Mouse (Mus musculus) intestine, postnatal 0 days (tissue): ENCODE results near the gene Spsb2. TPM values are rescaled to one million over a fixed set of nuclear protein-coding genes. Genes with fewer than 3 reads are reported as not detected.
"Not testable (repeated sequence)": the region's sequence is repeated elsewhere in the genome, so short reads cannot be mapped to it uniquely, and the experiment has no call there.

ENCODE experiments used
- ATAC-seq: fragments of 200-750 bp; cut with Nextera tagmentation; 2 replicates; pipeline ENCODE4 v1.8.0; 2017; ENCODE audit warnings: mild to moderate bottlenecking, moderate TSS enrichment, moderate library complexity
- H3K27ac ChIP-seq: fragments of 300-500 bp; sonication (generic); 2 replicates; pipeline ENCODE4 v1.5.1; 2014; ENCODE audit warnings: mild to moderate bottlenecking, low read depth, low read length, moderate library complexity
- H3K27me3 ChIP-seq: fragments of 300-500 bp; sonication (generic); replicated peaks from 2 replicates; pipeline ENCODE4 v1.6.1; 2014; ENCODE audit warnings: low read length, mixed read lengths; ENCODE audit not compliant: control insufficient read depth, insufficient read depth
- H3K36me3 ChIP-seq: fragments of 300-500 bp; sonication (generic); 2 replicates; pipeline ENCODE4 v1.6.1; 2014; ENCODE audit warnings: mild to moderate bottlenecking, moderate library complexity; ENCODE audit not compliant: control insufficient read depth, insufficient read depth
- H3K4me1 ChIP-seq: fragments of 300-500 bp; sonication (generic); replicated peaks from 2 replicates; pipeline ENCODE4 v1.6.1; 2014; ENCODE audit warnings: antibody characterized with exemption, low read length, mixed read lengths; ENCODE audit not compliant: control insufficient read depth, insufficient read depth
- H3K4me2 ChIP-seq: fragments of 300-500 bp; sonication (generic); replicated peaks from 2 replicates; pipeline ENCODE4 v1.6.1; 2014; ENCODE audit warnings: low read depth, mild to moderate bottlenecking, moderate library complexity
- H3K4me3 ChIP-seq: fragments of 300-500 bp; sonication (generic); 2 replicates; pipeline ENCODE4 v1.5.1; 2014; ENCODE audit warnings: low read depth, low read length
- H3K9ac ChIP-seq: fragments of 300-500 bp; sonication (generic); 2 replicates; pipeline ENCODE4 v1.6.1; 2014; ENCODE audit warnings: mild to moderate bottlenecking, low read depth, low read length
- H3K9me3 ChIP-seq: fragments of 300-500 bp; sonication (generic); 2 replicates; pipeline ENCODE4 v1.6.1; 2016; ENCODE audit warnings: mixed run types; ENCODE audit not compliant: control insufficient read depth
- CTCF ChIP-seq: sonication (generic); IDR thresholded peaks from 2 replicates; pipeline ENCODE4 v1.5.1; 2016; ENCODE audit warnings: low read depth, mild to moderate bottlenecking, control low read depth, antibody characterized with exemption, moderate library complexity
- WGBS: fragments of 180-500 bp; shearing (Covaris S2); extraction: QIAGEN DNeasy Blood & Tissue Kit; methylation state at CpG from one replicate; pipeline ENCODE4 v1.1.7; 2014; 5-methylcytosine and 5-hydroxymethylcytosine counted together
- polyA plus RNA-seq: library from polyadenylated mRNA; unstranded; fragments of >200 nt; fragmentation: Nextera tagmentation; extraction: Ambion mirVana; gene quantifications from 2 replicates; pipeline ENCODE4 v1.2.1, GENCODE M21; 2015

Gene Spsb2
- polyA plus RNA-seq, 1 experiment from 2014 or later = 57.7 TPM

DNA sequence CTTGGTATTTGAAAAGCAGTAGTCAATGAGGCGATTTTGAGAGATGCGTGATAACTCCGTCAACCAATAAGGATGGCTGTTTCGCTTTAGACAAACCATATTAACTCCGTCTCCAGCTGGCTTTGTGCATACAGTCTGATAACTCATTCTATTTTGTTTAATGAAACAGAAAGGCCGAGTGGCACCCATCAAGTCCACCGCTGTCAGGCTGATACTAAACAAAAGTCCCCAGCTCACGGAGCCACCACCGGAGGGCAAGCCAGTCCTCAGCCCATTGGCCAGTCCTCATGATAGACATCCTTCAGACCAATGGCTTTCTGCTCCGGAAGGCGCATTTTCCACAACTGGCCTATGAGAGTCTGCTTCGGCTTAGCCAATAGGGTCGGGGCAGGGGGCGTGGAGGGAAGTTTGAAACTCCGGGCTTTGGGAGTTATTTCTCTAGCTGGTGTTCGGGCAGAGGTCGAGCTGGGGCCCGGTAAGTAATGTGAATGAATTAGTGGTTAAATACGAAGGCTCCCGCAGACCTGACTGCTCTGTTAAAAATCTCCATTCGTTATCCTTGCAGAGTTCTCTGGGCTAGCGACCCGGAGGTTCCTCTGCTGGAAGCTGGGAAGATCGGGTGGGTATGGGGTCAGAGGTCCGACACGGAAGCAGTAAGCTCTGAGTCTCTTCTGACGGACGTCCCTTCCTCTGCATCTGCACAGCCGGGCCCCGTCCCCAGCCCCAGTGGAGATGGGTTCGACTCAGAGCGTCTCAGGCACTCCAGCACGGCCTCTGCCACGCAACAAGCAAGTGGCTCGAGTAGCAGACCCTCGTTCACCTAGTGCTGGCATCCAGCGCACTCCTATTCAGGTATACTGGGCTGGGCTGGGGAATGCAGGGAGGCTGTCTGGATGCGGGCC is 21.6 kb downstream of the Spsb2 start:
- WGBS = under 1% methylated on average over 38 of the region's 38 CpGs

DNA sequence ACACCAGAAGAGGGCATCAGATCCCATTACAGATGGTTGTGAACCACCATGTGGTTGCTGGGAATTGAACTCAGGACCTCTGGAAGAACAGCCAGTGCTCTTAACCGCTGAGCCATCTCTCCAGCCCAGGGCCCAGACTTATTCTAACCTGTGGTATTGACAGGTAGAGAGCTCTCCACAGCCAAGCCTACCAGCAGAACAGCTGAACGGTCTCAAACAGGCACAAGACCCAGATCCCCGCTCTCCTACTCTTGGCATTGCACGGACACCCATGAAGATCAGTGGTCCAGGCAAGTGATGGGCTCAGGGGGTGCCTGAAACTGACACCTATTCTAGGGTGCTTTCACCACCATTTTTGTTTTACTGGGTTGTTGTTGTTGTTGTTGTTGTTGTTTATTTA is 22.7 kb downstream of the Spsb2 start:
- H3K27ac ChIP-seq, H3K4me1 ChIP-seq, H3K9me3 ChIP-seq, H3K9ac ChIP-seq, H3K27me3 ChIP-seq, ATAC-seq: not testable (repeated sequence)
- Histone ChIP-seq H3K4me2 (peak overlapping the region; percentile 83; the same call in 1 of the 2 replicates), H3K36me3 (peaks cover 30% of the 10 kb centered on the region), H3K4me3 (peak overlapping the region; percentile 68; the same call in 1 of the 2 replicates)
- WGBS = 92% methylated on average over 4 of the region's 4 CpGs

More for the DNA sequence above, 21.6 kb downstream of the Spsb2 start:
- Histone ChIP-seq H3K9me3 (no peaks in the 10 kb centered on the region), H3K4me2 (peak overlapping the region; percentile 83), H3K4me3 (peak overlapping the region; percentile 68), H3K27me3 (no peaks in the 10 kb centered on the region), H3K36me3 (peaks cover 42% of the 10 kb centered on the region), H3K27ac (peak overlapping the region; percentile 73), H3K9ac (peak overlapping the region; percentile 54), H3K4me1 (peaks cover 5% of the 10 kb centered on the region; the same call in 1 of the 2 replicates)
- ATAC-seq = peak; percentile 81
- TF ChIP-seq CTCF = peak; percentile 19; the same call in 1 of the 2 replicates

DNA sequence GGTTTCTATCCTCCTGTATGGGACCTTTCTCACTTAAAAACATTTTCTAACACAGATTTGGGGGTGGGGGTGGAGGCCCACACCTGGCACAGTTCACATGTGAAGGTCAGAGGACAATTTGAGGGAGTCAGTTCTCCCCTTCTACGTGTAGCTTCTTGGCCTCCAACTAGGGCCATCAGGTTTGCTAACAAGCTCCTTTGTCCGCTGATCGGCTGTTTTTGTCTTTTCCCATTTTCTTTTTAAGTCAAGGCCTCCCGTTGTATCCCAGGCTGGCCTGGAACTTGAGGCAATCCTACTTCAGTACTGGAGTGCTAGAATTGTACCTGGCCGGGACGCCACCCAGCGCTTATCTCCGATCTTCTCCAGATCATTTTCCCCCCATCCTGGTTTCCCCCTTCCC is 23.2 kb downstream of the Spsb2 start:
- no peaks in the 10 kb centered on the region for H3K9me3 ChIP-seq
- H3K4me3 ChIP-seq = no peak overlapping the region
- no peak for ATAC-seq
- no peak overlapping the region for H3K27ac ChIP-seq
- TF ChIP-seq CTCF = no peak
- H3K9ac ChIP-seq = no peak overlapping the region
- 88% methylated on average over 8 of the region's 8 CpGs for WGBS
- H3K4me1 ChIP-seq = peaks cover 5% of the 10 kb centered on the region; the same call in 1 of the 2 replicates
- H3K4me2 ChIP-seq = no peak overlapping the region; the same call in 1 of the 2 replicates
- H3K27me3 ChIP-seq = no peaks in the 10 kb centered on the region
- peaks cover 30% of the 10 kb centered on the region for H3K36me3 ChIP-seq

DNA sequence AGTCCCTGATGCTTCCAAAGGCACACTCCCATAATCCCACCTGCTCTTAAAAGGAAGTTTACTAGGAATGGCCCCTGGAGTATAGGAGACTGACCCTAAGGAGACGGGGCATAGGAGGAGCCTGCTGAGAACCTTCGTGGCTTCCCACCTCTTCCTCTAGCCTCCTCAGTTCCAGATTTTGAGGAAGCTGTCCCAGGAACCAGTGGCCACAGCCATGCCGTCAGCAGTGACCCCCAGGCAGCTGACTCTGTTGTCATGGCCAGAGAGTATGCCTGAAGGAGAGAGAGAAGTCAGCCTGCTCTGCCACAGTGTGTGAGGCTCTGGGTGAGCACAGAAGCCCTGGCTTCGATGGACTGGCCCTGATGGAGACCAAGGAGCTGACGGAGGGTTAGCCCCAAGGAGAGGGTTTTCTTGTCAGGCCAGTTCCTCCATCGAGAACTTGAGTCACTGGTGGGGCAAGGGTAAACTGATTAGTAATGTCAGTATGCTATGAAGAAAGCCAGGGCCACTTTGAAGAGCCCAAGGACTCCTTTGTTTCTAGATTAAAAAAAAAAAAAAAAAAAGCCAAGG is 26.1 kb downstream of the Spsb2 start:
- no peak for TF ChIP-seq CTCF
- H3K4me2 ChIP-seq = no peak overlapping the region
- H3K9me3 ChIP-seq = no peaks in the 10 kb centered on the region
- no peak for ATAC-seq
- no peak overlapping the region for H3K9ac ChIP-seq
- 68% methylated on average over 6 of the region's 6 CpGs for WGBS
- H3K27me3 ChIP-seq = no peaks in the 10 kb centered on the region
- H3K27ac ChIP-seq = no peak overlapping the region
- H3K36me3 ChIP-seq = peaks cover 30% of the 10 kb centered on the region
- no peaks in the 10 kb centered on the region for H3K4me1 ChIP-seq
- no peak overlapping the region for H3K4me3 ChIP-seq

DNA sequence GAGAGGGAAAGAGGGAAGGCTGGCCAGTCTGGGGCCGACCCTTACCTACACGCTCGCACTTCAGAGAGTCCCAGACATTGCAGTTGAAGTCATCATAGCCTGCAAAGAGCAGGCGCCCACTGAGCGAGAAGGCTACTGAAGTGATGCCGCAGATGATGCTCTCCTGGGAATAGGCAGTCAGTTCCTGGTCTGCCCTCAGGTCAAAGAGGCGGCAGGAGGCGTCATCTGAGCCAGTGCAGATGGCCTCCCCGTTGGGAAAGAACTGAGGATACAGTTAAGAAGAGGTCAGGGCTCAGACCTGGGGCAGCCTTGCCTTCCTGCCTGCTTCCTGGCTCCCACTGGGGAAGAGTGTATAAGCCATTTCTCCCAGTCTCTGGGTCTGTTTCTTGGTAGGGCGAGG is 27.1 kb downstream of the Spsb2 start:
- Histone ChIP-seq H3K4me1 (no peaks in the 10 kb centered on the region), H3K4me3 (no peak overlapping the region), H3K36me3 (peaks cover 30% of the 10 kb centered on the region), H3K4me2 (no peak overlapping the region), H3K9me3 (no peaks in the 10 kb centered on the region), H3K27ac (no peak overlapping the region), H3K27me3 (no peaks in the 10 kb centered on the region), H3K9ac (no peak overlapping the region)
- no peak for TF ChIP-seq CTCF
- WGBS = 81% methylated on average over 10 of the region's 10 CpGs
- ATAC-seq = no peak

DNA sequence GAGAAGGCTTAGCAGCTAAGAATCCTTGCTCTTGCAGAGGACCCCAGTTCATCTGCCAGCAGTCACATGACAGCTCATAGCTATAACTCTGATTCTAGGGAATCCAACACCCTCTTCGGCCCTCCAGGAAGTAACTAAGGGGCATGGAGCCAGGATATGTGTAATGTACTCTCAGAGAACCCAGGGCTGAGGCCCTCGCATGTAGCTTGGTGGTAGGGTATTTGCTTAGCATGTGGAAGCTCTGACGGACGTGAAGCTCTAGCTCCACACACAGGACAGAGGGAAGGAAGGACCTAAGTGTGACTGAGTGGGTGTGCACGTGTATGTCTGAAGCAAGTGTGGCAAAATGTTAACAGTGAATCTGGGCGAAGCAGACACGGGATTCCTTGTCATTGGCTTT is 27.9 kb downstream of the Spsb2 start:
- no peak overlapping the region for H3K27ac ChIP-seq
- no peaks in the 10 kb centered on the region for H3K27me3 ChIP-seq
- H3K4me2 ChIP-seq = no peak overlapping the region
- no peaks in the 10 kb centered on the region for H3K9me3 ChIP-seq
- no peaks in the 10 kb centered on the region for H3K4me1 ChIP-seq
- H3K4me3 ChIP-seq = no peak overlapping the region
- no peak overlapping the region for H3K9ac ChIP-seq
- TF ChIP-seq CTCF = no peak
- ATAC-seq = no peak
- H3K36me3 ChIP-seq = peaks cover 32% of the 10 kb centered on the region
- 70% methylated on average over 7 of the region's 7 CpGs for WGBS
